12 mouse cellular contexts compared by ENCODE assay signal in genomic region chr1:128586162-128586927, GRCm38 (mm10). TPM values are rescaled to one million over a fixed set of nuclear protein-coding genes. Genes with fewer than 3 reads are reported as not detected.
DNase-seq lines count a peak whose midpoint lies in the region; ATAC-seq and TF ChIP-seq lines count a peak whose summit lies in the region.
"Had no signal": no experiment of that assay in that cellular context is flagged by ENCODE, and none has a peak within 500 bp of the region (broad histone marks: within the 10 kb centered on the region; RNA-seq: fewer than 3 reads in every experiment).

No protein-coding gene starts in this region.

- peaks cover 21 to 26% of the 10 kb centered on the region in 2 experiments for H3K36me3 ChIP-seq in CH12.LX (replicated peaks in 1 of 2; ENCODE audit: control insufficient read depth in 1 of 2, insufficient read depth in 1 of 2, low read length in 1 of 2)
- peaks cover 3% of the 10 kb centered on the region; the same call in 1 of the 2 replicates for H3K36me3 ChIP-seq in hindbrain, embryonic 11.5 days (ENCODE audit: control insufficient read depth, insufficient read depth, low read length)
- H3K36me3 ChIP-seq in midbrain, embryonic 14.5 days (ENCODE audit: control insufficient read depth, insufficient read depth, low read length): no peaks in the 10 kb centered on the region
- H3K36me3 ChIP-seq: embryonic facial prominence, embryonic 15.5 days; liver, embryonic 12.5 days had no signal

- dilution Hi-C loops in CH12.LX (cut with MboI; ENCODE audit: extremely low pct_ligation_motif_present, extremely low pct_unique_long_range_greater_than_20kb, low sequenced_read_pairs): no loop called here

- no peak for TF ChIP-seq CTCF in CH12.LX (conservative IDR thresholded peaks at IDR 0.05 in 1 of 2, IDR thresholded peaks at IDR 0.05 in 1 of 2; ENCODE audit: low read depth in 2 of 2, low read length in 2 of 2)

- intact Hi-C loops in left cerebral cortex, postnatal 10 days (cut with DNase I): no loop called here

- H3K4me3 ChIP-seq in CH12.LX (replicated peaks in 1 of 3; ENCODE audit: low read depth in 2 of 3, low read length in 2 of 3, poor library complexity in 1 of 3): no peak overlapping the region
- H3K4me3 ChIP-seq in hindbrain, embryonic 11.5 days (ENCODE audit: low read depth, low read length): no peak overlapping the region
- no peak overlapping the region for H3K4me3 ChIP-seq in midbrain, embryonic 14.5 days (replicated peaks; ENCODE audit: low read depth, low read length)
- H3K4me3 ChIP-seq: embryonic facial prominence, embryonic 15.5 days; layer of hippocampus, adult 2 months; liver, embryonic 12.5 days had no signal

- peak; percentile 82 for ATAC-seq in hindbrain, embryonic 11.5 days (ENCODE audit: low FRiP score)
- peak; percentile 71 for ATAC-seq in midbrain, embryonic 14.5 days (ENCODE audit: low FRiP score, low TSS enrichment)
- ATAC-seq: intestine, embryonic 16.5 days; liver, embryonic 12.5 days had no signal

- no peak for TF ChIP-seq EP300 in CH12.LX (IDR thresholded peaks at IDR 0.05; ENCODE audit: low read length)

- H3K4me2 ChIP-seq in CH12.LX (ENCODE audit: insufficient read depth, low read depth, poor library complexity, severe bottlenecking): no peak overlapping the region
- H3K4me2 ChIP-seq in hindbrain, embryonic 11.5 days (replicated peaks; ENCODE audit: low read depth, low read length): peak overlapping the region; percentile 34
- H3K4me2 ChIP-seq in midbrain, embryonic 14.5 days (ENCODE audit: low read length): peak overlapping the region; percentile 90; the same call in 1 of the 2 replicates
- H3K4me2 ChIP-seq: embryonic facial prominence, embryonic 15.5 days; liver, embryonic 12.5 days had no signal

- in situ Hi-C loops in CH12.LX (cut with MboI; ENCODE audit: low pct_ligation_motif_present, low pct_unique_long_range_greater_than_20kb, low sequenced_read_pairs): loop anchor here (10.0 kb wide), 2 partner anchors 52 to 222 kb away; no protein-coding TSS in a partner anchor

- no peak for DNase-seq in CH12.LX (ENCODE audit: extremely low read depth)
- peak; percentile 67 for DNase-seq in embryo, embryonic 11 days
- DNase-seq in hindbrain, embryonic 11.5 days (ENCODE audit: low spot score): peak; percentile 75
- DNase-seq in midbrain, embryonic 14.5 days: peak; percentile 71
- DNase-seq in spleen, adult 18-20 months: no peak
- DNase-seq in left cerebral cortex, postnatal 10 days (ENCODE audit: extremely low spot score in 1 of 2, low spot score in 2 of 2): no peak
- DNase-seq in natural killer cell, adult 2 months (ENCODE audit: low spot score in 2 of 2): no peak

- peaks cover 4% of the 10 kb centered on the region for H3K9me3 ChIP-seq in CH12.LX (replicated peaks; ENCODE audit: low read length)
- H3K9me3 ChIP-seq in hindbrain, embryonic 11.5 days (ENCODE audit: control insufficient read depth, low read length): no peaks in the 10 kb centered on the region
- no peaks in the 10 kb centered on the region for H3K9me3 ChIP-seq in midbrain, embryonic 14.5 days (ENCODE audit: control insufficient read depth, low read length)
- H3K9me3 ChIP-seq: embryonic facial prominence, embryonic 15.5 days; liver, embryonic 12.5 days had no signal

- no peak for TF ChIP-seq RAD21 in CH12.LX (IDR thresholded peaks at IDR 0.05; ENCODE audit: low read depth, low read length)

- peaks cover 39% of the 10 kb centered on the region for H3K79me2 ChIP-seq in CH12.LX (replicated peaks; ENCODE audit: control insufficient read depth, extremely low read depth, insufficient read depth, poor library complexity, severe bottlenecking)

- H3K27me3 ChIP-seq in CH12.LX (replicated peaks): no peaks in the 10 kb centered on the region
- no peaks in the 10 kb centered on the region for H3K27me3 ChIP-seq in hindbrain, embryonic 11.5 days (ENCODE audit: control insufficient read depth, insufficient read depth, low read length)
- no peaks in the 10 kb centered on the region for H3K27me3 ChIP-seq in midbrain, embryonic 14.5 days (ENCODE audit: control insufficient read depth, insufficient read depth, low read length)

- H3K4me1 ChIP-seq in CH12.LX (ENCODE audit: control insufficient read depth in 1 of 2, insufficient read depth in 2 of 2): peaks cover 15 to 58% of the 10 kb centered on the region in 2 experiments
- H3K4me1 ChIP-seq in hindbrain, embryonic 11.5 days (replicated peaks; ENCODE audit: control insufficient read depth, insufficient read depth, low read length): peaks cover 11% of the 10 kb centered on the region
- H3K4me1 ChIP-seq in midbrain, embryonic 14.5 days (ENCODE audit: control insufficient read depth, insufficient read depth, low read length): peaks cover 14% of the 10 kb centered on the region; the same call in 1 of the 2 replicates

- TF ChIP-seq POLR2A in CH12.LX (IDR thresholded peaks at IDR 0.05; ENCODE audit: low read depth, low read length): no peak

- H3K27ac ChIP-seq in CH12.LX (ENCODE audit: insufficient read depth, low read depth): no peak overlapping the region
- H3K27ac ChIP-seq in hindbrain, embryonic 11.5 days (ENCODE audit: low read depth, low read length): peak overlapping the region; percentile 81
- H3K27ac ChIP-seq in midbrain, embryonic 14.5 days (replicated peaks; ENCODE audit: low read depth, low read length): peak overlapping the region; percentile 43
- H3K27ac ChIP-seq: embryonic facial prominence, embryonic 15.5 days; layer of hippocampus, adult 2 months; liver, embryonic 12.5 days; macrophage had no signal

- H3K9ac ChIP-seq in CH12.LX (ENCODE audit: insufficient read depth, low read depth): no peak overlapping the region
- H3K9ac ChIP-seq in hindbrain, embryonic 11.5 days (ENCODE audit: low read depth, low read length): no peak overlapping the region
- no peak overlapping the region for H3K9ac ChIP-seq in midbrain, embryonic 14.5 days (replicated peaks; ENCODE audit: low read length)
- H3K9ac ChIP-seq: embryonic facial prominence, embryonic 15.5 days; liver, embryonic 12.5 days had no signal

- WGBS in hindbrain, embryonic 11.5 days: 25% methylated on average over 8 of the region's 8 CpGs
- 4% methylated on average over 8 of the region's 8 CpGs for WGBS in midbrain, embryonic 14.5 days

TF ChIP-seq in CH12.LX, 34 proteins besides CTCF, POLR2A, EP300 and RAD21:
- no peak for TF ChIP-seq CHD2 (IDR thresholded peaks at IDR 0.05; ENCODE audit: low read length)
- no peak for TF ChIP-seq SIN3A (IDR thresholded peaks at IDR 0.05; ENCODE audit: low read length)
- TF ChIP-seq ZNF384 (IDR thresholded peaks at IDR 0.05; ENCODE audit: low read depth, low read length): 0 out of 2 replicates have a peak, but pooled peaks have one; percentile 15

RNA-seq across cellular contexts. Expression of gene Cxcr4, which starts 5.7 kb away (rescaled TPM):
- total RNA-seq in CH12.LX (2012; rRNA removed) (156 and 169 TPM in 2 replicates), CH12.LX (2014; rRNA removed) (86.6 and 102 TPM in 2 replicates)
- polyA plus RNA-seq in CH12.LX (2012; ENCODE audit: insufficient read length, low read depth): 80.3 and 80.6 TPM in 2 replicates
- 23.3 and 26.4 TPM in 2 replicates for polyA plus RNA-seq in hindbrain, embryonic 11.5 days (2014; fragmentation: Nextera tagmentation; extraction: Ambion mirVana)
- 10.2 and 12.3 TPM in 2 replicates for polyA plus RNA-seq in midbrain, embryonic 14.5 days (2014; fragmentation: Nextera tagmentation; extraction: Ambion mirVana)
- 1 to 10 TPM; 7.2 to 10.0 TPM for total RNA-seq in left cerebral cortex, postnatal 10 days (2021)

Comparison
In these comparisons a context has a peak if more than half of its experiments do, and no peak if none do; other contexts are left out.
1. DNase-seq: peak in embryo, embryonic 11 days (single experiment), hindbrain, embryonic 11.5 days (single experiment) and midbrain, embryonic 14.5 days (single experiment); none in CH12.LX (single experiment), spleen, adult 18-20 months (0 of 2), left cerebral cortex, postnatal 10 days (0 of 2) and natural killer cell, adult 2 months (0 of 2).